Mouse (Mus musculus): Measurements from ENCODE around the gene Tanc2. TPM values are rescaled to one million over a fixed set of nuclear protein-coding genes. Genes with fewer than 3 reads are reported as not detected.
A peak's percentile ranks its signal among the peaks of the same experiment; 100 is the strongest.

Tanc2 gene
- total and polyA plus RNA-seq, 3 experiments, result 0.04 to 0.18 TPM; not detected in 1

GRCm38 (mm10) chr11:105905529-105906213 lies 315.9 kb downstream of the Tanc2 start:
- no peaks in the 10 kb centered on the region for H3K4me1 ChIP-seq (ENCODE audit: control insufficient read depth in 1 of 2, insufficient read depth in 2 of 2, low read length in 2 of 2)
- no peak overlapping the region for H3K4me3 ChIP-seq (ENCODE audit: control insufficient read depth in 1 of 2, insufficient read depth in 1 of 2, low read depth in 2 of 2, low read length in 2 of 2)
- no peaks in the 10 kb centered on the region for H3K79me2 ChIP-seq (ENCODE audit: control insufficient read depth, insufficient read depth, low read length, poor library complexity)
- no peak for TF ChIP-seq CTCF (IDR thresholded peaks at IDR 0.05 in 2 of 3, conservative IDR thresholded peaks at IDR 0.05 in 1 of 3; ENCODE audit: control insufficient read depth in 1 of 3, insufficient read depth in 1 of 3, low read depth in 2 of 3, low read length in 3 of 3, poor library complexity in 1 of 3, severe bottlenecking in 1 of 3)
- TF ChIP-seq MYC (IDR thresholded peaks at IDR 0.05; ENCODE audit: low read depth, low read length), result no peak
- TF ChIP-seq JUND (IDR thresholded peaks at IDR 0.05; ENCODE audit: low read depth, low read length), result no peak
- TF ChIP-seq CHD2 (IDR thresholded peaks at IDR 0.05; ENCODE audit: low read length), result no peak
- TF ChIP-seq POLR2A (IDR thresholded peaks at IDR 0.05; ENCODE audit: control insufficient read depth in 1 of 2, insufficient read depth in 1 of 2, low read depth in 1 of 2, low read length in 2 of 2, poor library complexity in 1 of 2), result no peak
- TF ChIP-seq KAT2A (conservative IDR thresholded peaks at IDR 0.05; ENCODE audit: low read depth, low read length), result no peak
- TF ChIP-seq RAD21 (IDR thresholded peaks at IDR 0.05; ENCODE audit: low read depth, low read length), result no peak
- no peak for TF ChIP-seq ZC3H11A (IDR thresholded peaks at IDR 0.05; ENCODE audit: low read depth, low read length)
- TF ChIP-seq USF1 (IDR thresholded peaks at IDR 0.05; ENCODE audit: low read depth, low read length), result no peak
- no peak for TF ChIP-seq ETS1 (IDR thresholded peaks at IDR 0.05; ENCODE audit: low read depth, low read length)
- TF ChIP-seq MXI1 (IDR thresholded peaks at IDR 0.05; ENCODE audit: low read depth, low read length), result no peak
- H3K36me3 ChIP-seq (ENCODE audit: control insufficient read depth in 1 of 2, insufficient read depth in 2 of 2, low read length in 2 of 2), result no peaks in the 10 kb centered on the region
- H3K27ac ChIP-seq (ENCODE audit: control insufficient read depth, low read depth, low read length), result no peak overlapping the region
- H3K9ac ChIP-seq (ENCODE audit: control insufficient read depth, low read depth, low read length, poor library complexity, severe bottlenecking), result no peak overlapping the region
- no peaks in the 10 kb centered on the region for H3K9me3 ChIP-seq (replicated peaks; ENCODE audit: insufficient read depth, low read length)
- no peak for DNase-seq (ENCODE audit: low read depth, low spot score)
- H3K27me3 ChIP-seq (ENCODE audit: control insufficient read depth in 1 of 2, insufficient read depth in 2 of 2, low read length in 2 of 2), result peaks cover 23 to 28% of the 10 kb centered on the region in 2 experiments

- no peaks in the 10 kb centered on the region for H3K9me3 ChIP-seq (replicated peaks; ENCODE audit: insufficient read depth, low read length)
- no peaks in the 10 kb centered on the region for H3K4me1 ChIP-seq (ENCODE audit: control insufficient read depth in 1 of 2, insufficient read depth in 2 of 2, low read length in 2 of 2)
- peak; percentile 31 for DNase-seq (ENCODE audit: low read depth, low spot score)
- no peaks in the 10 kb centered on the region for H3K36me3 ChIP-seq (ENCODE audit: control insufficient read depth in 1 of 2, insufficient read depth in 2 of 2, low read length in 2 of 2)
- H3K79me2 ChIP-seq (ENCODE audit: control insufficient read depth, insufficient read depth, low read length, poor library complexity), result no peaks in the 10 kb centered on the region
- no peak overlapping the region for H3K4me3 ChIP-seq (ENCODE audit: control insufficient read depth in 1 of 2, insufficient read depth in 1 of 2, low read depth in 2 of 2, low read length in 2 of 2)
- no peak overlapping the region for H3K9ac ChIP-seq (ENCODE audit: control insufficient read depth, low read depth, low read length, poor library complexity, severe bottlenecking)
- H3K27me3 ChIP-seq (ENCODE audit: control insufficient read depth in 1 of 2, insufficient read depth in 2 of 2, low read length in 2 of 2), result peaks cover 21% of the 10 kb centered on the region in 2 experiments
- TF ChIP-seq SIN3A (IDR thresholded peaks at IDR 0.05; ENCODE audit: low read length) (no peak), POLR2AphosphoS5 (IDR thresholded peaks at IDR 0.05; ENCODE audit: borderline replicate concordance, low read depth, low read length) (no peak), CTCF (IDR thresholded peaks at IDR 0.05 in 2 of 3, conservative IDR thresholded peaks at IDR 0.05 in 1 of 3; ENCODE audit: control insufficient read depth in 1 of 3, insufficient read depth in 1 of 3, low read depth in 2 of 3, low read length in 3 of 3, poor library complexity in 1 of 3, severe bottlenecking in 1 of 3) (no peak), CHD2 (IDR thresholded peaks at IDR 0.05; ENCODE audit: low read length) (no peak), NRF1 (IDR thresholded peaks at IDR 0.05; ENCODE audit: insufficient read depth, low read depth, low read length, poor library complexity, severe bottlenecking) (no peak), CHD1 (IDR thresholded peaks at IDR 0.05; ENCODE audit: low read depth, low read length) (no peak), SMC3 (IDR thresholded peaks at IDR 0.05; ENCODE audit: low read depth, low read length) (no peak), NELFE (IDR thresholded peaks at IDR 0.05; ENCODE audit: low read depth, low read length) (no peak), USF1 (IDR thresholded peaks at IDR 0.05; ENCODE audit: low read depth, low read length) (no peak), KAT2A (conservative IDR thresholded peaks at IDR 0.05; ENCODE audit: low read depth, low read length) (no peak), TAL1 (IDR thresholded peaks at IDR 0.05; ENCODE audit: low read length) (no peak), EP300 (IDR thresholded peaks at IDR 0.05; ENCODE audit: low read depth in 1 of 2, low read length in 2 of 2) (no peak), ETS1 (IDR thresholded peaks at IDR 0.05; ENCODE audit: low read depth, low read length) (no peak)
- no peak overlapping the region for H3K27ac ChIP-seq (ENCODE audit: control insufficient read depth, low read depth, low read length)
Measured at GRCm38 (mm10) chr11:105907381-105907780, 317.6 kb downstream of the Tanc2 start.

Data from MEL (cell line).